ENCODE assay signal across 8 mouse cellular contexts in the genomic region with DNA sequence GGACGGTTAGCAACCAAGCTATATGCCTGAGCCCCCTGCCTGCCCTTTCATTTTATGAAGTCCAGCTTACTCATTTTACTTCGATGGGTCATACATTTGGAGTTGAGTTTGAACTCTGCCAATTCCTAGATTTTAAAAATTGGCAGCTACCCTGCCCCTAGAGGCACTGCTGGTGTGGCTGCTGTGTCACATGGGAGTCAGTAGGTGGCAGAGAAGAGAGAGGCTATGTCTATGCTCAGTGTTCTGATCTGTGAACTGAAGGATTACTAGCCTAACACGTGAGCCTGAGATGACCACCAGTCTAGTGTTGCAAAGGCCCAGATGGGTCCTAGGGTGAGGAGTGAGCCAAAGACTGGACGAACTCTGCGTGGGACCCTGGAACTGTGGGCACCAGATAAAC. TPM values are rescaled to one million over a fixed set of nuclear protein-coding genes. Genes with fewer than 3 reads are reported as not detected.
DNase-seq lines count a peak whose midpoint lies in the region; ATAC-seq and TF ChIP-seq lines count a peak whose summit lies in the region.
"Had no signal": no experiment of that assay in that cellular context is flagged by ENCODE, and none has a peak within 500 bp of the region (broad histone marks: within the 10 kb centered on the region; RNA-seq: fewer than 3 reads in every experiment).

No protein-coding gene starts in this region.

- intact Hi-C loops in gastrocnemius, postnatal 36 days (cut with DNase I), result no loop called here

- no peak for TF ChIP-seq POLR2A in kidney, adult 2 months (IDR thresholded peaks at IDR 0.05; ENCODE audit: low read depth, low read length)
- TF ChIP-seq POLR2A in ES-Bruce4 (IDR thresholded peaks at IDR 0.05; ENCODE audit: insufficient read depth, low read length), result no peak
- no peak for TF ChIP-seq POLR2A in bone marrow macrophage, adult 2 months (IDR thresholded peaks at IDR 0.05; ENCODE audit: borderline replicate concordance, low read depth, low read length)

- 67% methylated on average over 5 of the region's 5 CpGs for WGBS in kidney, adult 2 months
- WGBS in kidney, embryonic 15.5 days, result 72% methylated on average over 5 of the region's 5 CpGs

- no peaks in the 10 kb centered on the region for H3K27me3 ChIP-seq in kidney, adult 2 months (replicated peaks; ENCODE audit: control insufficient read depth, insufficient read depth, low read length)
- peaks cover 21% of the 10 kb centered on the region for H3K27me3 ChIP-seq in kidney, embryonic 15.5 days
- no peaks in the 10 kb centered on the region for H3K27me3 ChIP-seq in ES-Bruce4 (ENCODE audit: control insufficient read depth, insufficient read depth, low read length, poor library complexity, severe bottlenecking)

- no peak overlapping the region for H3K9ac ChIP-seq in kidney, embryonic 15.5 days
- no peak overlapping the region for H3K9ac ChIP-seq in ES-Bruce4 (ENCODE audit: low read depth, poor library complexity, severe bottlenecking)
- H3K9ac ChIP-seq: heart, embryonic 13.5 days had no signal

- H3K9me3 ChIP-seq in kidney, embryonic 15.5 days (replicated peaks), result no peaks in the 10 kb centered on the region
- H3K9me3 ChIP-seq in ES-Bruce4 (replicated peaks; ENCODE audit: control insufficient read depth, insufficient read depth, low read length, poor library complexity, severe bottlenecking), result no peaks in the 10 kb centered on the region
- H3K9me3 ChIP-seq: heart, embryonic 13.5 days had no signal

- no peak for TF ChIP-seq EP300 in ES-Bruce4 (IDR thresholded peaks at IDR 0.05; ENCODE audit: insufficient read depth, low read depth, low read length)

- H3K27ac ChIP-seq in kidney, adult 2 months (ENCODE audit: insufficient read depth, low read depth, low read length), result no peak overlapping the region
- no peak overlapping the region for H3K27ac ChIP-seq in kidney, embryonic 15.5 days
- no peak overlapping the region for H3K27ac ChIP-seq in ES-Bruce4 (ENCODE audit: insufficient read depth, low read length)
- H3K27ac ChIP-seq in bone marrow macrophage, adult 2 months (ENCODE audit: insufficient read depth, low read depth, low read length), result no peak overlapping the region
- H3K27ac ChIP-seq: heart, embryonic 13.5 days had no signal

- no peak overlapping the region for H3K4me2 ChIP-seq in kidney, embryonic 15.5 days
- H3K4me2 ChIP-seq: heart, embryonic 13.5 days had no signal

- peak; percentile 53 for DNase-seq in kidney, adult 2 months
- DNase-seq in right cerebral cortex, postnatal 36 days (ENCODE audit: low spot score in 2 of 2), result no peak
- DNase-seq in gastrocnemius, postnatal 36 days, result no peak

- no peaks in the 10 kb centered on the region for H3K36me3 ChIP-seq in kidney, adult 2 months (ENCODE audit: control insufficient read depth, insufficient read depth, low read length)
- no peaks in the 10 kb centered on the region for H3K36me3 ChIP-seq in kidney, embryonic 15.5 days
- no peaks in the 10 kb centered on the region for H3K36me3 ChIP-seq in ES-Bruce4 (ENCODE audit: control insufficient read depth, insufficient read depth, low read length, poor library complexity, severe bottlenecking)
- H3K36me3 ChIP-seq: heart, embryonic 13.5 days had no signal

- ATAC-seq in kidney, embryonic 15.5 days (replicated peaks; ENCODE audit: low FRiP score), result no peak
- ATAC-seq in neutrophil, adult 5-6 weeks (ENCODE audit: extremely low read depth, insufficient number of reproducible peaks, low FRiP score, poor library complexity, severe bottlenecking), result peak; percentile 46; the same call in 1 of the 2 replicates

- TF ChIP-seq CTCF in kidney, adult 2 months (conservative IDR thresholded peaks at IDR 0.05; ENCODE audit: insufficient read depth, insufficient read length, low read depth, low read length), result peak; percentile 75
- peak; percentile 53 for TF ChIP-seq CTCF in ES-Bruce4 (IDR thresholded peaks at IDR 0.05; ENCODE audit: low read depth, low read length)
- TF ChIP-seq CTCF in bone marrow macrophage, adult 2 months (IDR thresholded peaks at IDR 0.05; ENCODE audit: low read depth, low read length), result peak; percentile 55

- peaks cover 6% of the 10 kb centered on the region; the same call in 1 of the 2 replicates for H3K4me1 ChIP-seq in kidney, adult 2 months (ENCODE audit: control insufficient read depth, insufficient read depth, low read length)
- H3K4me1 ChIP-seq in kidney, embryonic 15.5 days, result peaks cover 12% of the 10 kb centered on the region; the same call in 1 of the 2 replicates
- H3K4me1 ChIP-seq in ES-Bruce4 (ENCODE audit: control insufficient read depth, insufficient read depth, low read length), result peaks cover 2% of the 10 kb centered on the region
- H3K4me1 ChIP-seq in bone marrow macrophage, adult 2 months (ENCODE audit: control insufficient read depth, insufficient read depth, low read length), result peaks cover 10% of the 10 kb centered on the region

- no peak overlapping the region for H3K4me3 ChIP-seq in kidney, adult 2 months (ENCODE audit: insufficient read depth, low read depth, low read length)
- H3K4me3 ChIP-seq in kidney, embryonic 15.5 days (replicated peaks), result no peak overlapping the region
- H3K4me3 ChIP-seq in ES-Bruce4 (ENCODE audit: low read depth, low read length), result no peak overlapping the region
- no peak overlapping the region for H3K4me3 ChIP-seq in bone marrow macrophage, adult 2 months (ENCODE audit: insufficient read depth, low read length)
- H3K4me3 ChIP-seq: heart, embryonic 13.5 days had no signal

RNA-seq across cellular contexts. Expression of a gene that starts 2.1 kb away (rescaled TPM):
- polyA plus RNA-seq in kidney, adult 2 months (2012; rRNA removed), result 14.0 and 18.7 TPM in 2 replicates
- 3.6 and 5.1 TPM in 2 replicates for polyA plus RNA-seq in kidney, embryonic 15.5 days (2015; fragmentation: Nextera tagmentation; extraction: Ambion mirVana)
- 9.4 and 10.0 TPM in 2 replicates for polyA plus RNA-seq in ES-Bruce4 (2011; ENCODE audit: insufficient read depth, insufficient read length, low read depth, missing spikeins)
- 18.2 and 23.9 TPM in 2 replicates for polyA plus RNA-seq in bone marrow macrophage, adult 2 months (2012; ENCODE audit: insufficient read depth, insufficient read length, missing spikeins)
- total RNA-seq in neutrophil, adult 5-6 weeks (2017), result 44.9 and 46.8 TPM in 2 replicates
- total RNA-seq in gastrocnemius, postnatal 36 days (2021), result 1 to 10 TPM; 6.1 to 8.2 TPM

RNA-seq across cellular contexts. Expression of a gene that starts 18.2 kb away (rescaled TPM):
- 13.5 and 15.9 TPM in 2 replicates for polyA plus RNA-seq in kidney, adult 2 months (2012; rRNA removed)
- 8.8 and 9.0 TPM in 2 replicates for polyA plus RNA-seq in kidney, embryonic 15.5 days (2015; fragmentation: Nextera tagmentation; extraction: Ambion mirVana)
- polyA plus RNA-seq in ES-Bruce4 (2011; ENCODE audit: insufficient read depth, insufficient read length, low read depth, missing spikeins), result 44.7 and 50.1 TPM in 2 replicates
- polyA plus RNA-seq in bone marrow macrophage, adult 2 months (2012; ENCODE audit: insufficient read depth, insufficient read length, missing spikeins), result 5.1 and 8.7 TPM in 2 replicates
- total RNA-seq in neutrophil, adult 5-6 weeks (2017), result 35.7 and 57.7 TPM in 2 replicates
- total RNA-seq in gastrocnemius, postnatal 36 days (2021), result 1 to 10 TPM; 8.8 to 8.9 TPM
